Mouse (Mus musculus) stomach, embryonic 15.5 days (tissue): ENCODE data around the gene Scn8a. TPM values are rescaled to one million over a fixed set of nuclear protein-coding genes. Genes with fewer than 3 reads are reported as not detected.

Experiments
- ATAC-seq: fragments of 200-750 bp; cut with Nextera tagmentation; 2 replicates; pipeline ENCODE4 v1.8.0; 2017; ENCODE audit warnings: low read depth, moderate number of reproducible peaks, moderate TSS enrichment; ENCODE audit not compliant: insufficient read depth, low FRiP score
- H3K27ac ChIP-seq: fragments of 300-500 bp; sonication (generic); 2 replicates; pipeline ENCODE4 v1.5.1; 2015; ENCODE audit warnings: mild to moderate bottlenecking, inconsistent platforms
- H3K27me3 ChIP-seq: fragments of 300-500 bp; sonication (generic); replicated peaks from 2 replicates; pipeline ENCODE4 v1.6.1; 2015; ENCODE audit warnings: inconsistent platforms
- H3K36me3 ChIP-seq: fragments of 300-500 bp; sonication (generic); 2 replicates; pipeline ENCODE4 v1.6.1; 2015; ENCODE audit warnings: inconsistent platforms
- H3K4me1 ChIP-seq: fragments of 300-500 bp; sonication (generic); 2 replicates; pipeline ENCODE4 v1.6.1; 2015; ENCODE audit warnings: inconsistent platforms
- H3K4me2 ChIP-seq: fragments of 300-500 bp; sonication (generic); 2 replicates; pipeline ENCODE4 v1.6.1; 2015; ENCODE audit warnings: mild to moderate bottlenecking, inconsistent platforms
- H3K4me3 ChIP-seq: fragments of 300-500 bp; sonication (generic); replicated peaks from 2 replicates; pipeline ENCODE4 v1.5.1; 2015; ENCODE audit warnings: inconsistent platforms
- H3K9ac ChIP-seq: fragments of 300-500 bp; sonication (generic); 2 replicates; pipeline ENCODE4 v1.6.1; 2015; ENCODE audit warnings: inconsistent platforms
- H3K9me3 ChIP-seq: fragments of 300-500 bp; sonication (generic); 2 replicates; pipeline ENCODE4 v1.6.1; 2016; ENCODE audit warnings: inconsistent platforms
- WGBS: fragments of 180-500 bp; shearing (Covaris S2); methylation state at CpG from one replicate; pipeline ENCODE4 v1.1.7; 2015; 5-methylcytosine and 5-hydroxymethylcytosine counted together
- polyA plus RNA-seq: library from polyadenylated mRNA; unstranded; fragments of >200 nt; fragmentation: Nextera tagmentation; extraction: Ambion mirVana; gene quantifications from 2 replicates; pipeline ENCODE4 v1.2.1, GENCODE M21; 2015

Gene Scn8a
- polyA plus RNA-seq, 1 experiment from 2014 or later, result 2.2 TPM

DNA sequence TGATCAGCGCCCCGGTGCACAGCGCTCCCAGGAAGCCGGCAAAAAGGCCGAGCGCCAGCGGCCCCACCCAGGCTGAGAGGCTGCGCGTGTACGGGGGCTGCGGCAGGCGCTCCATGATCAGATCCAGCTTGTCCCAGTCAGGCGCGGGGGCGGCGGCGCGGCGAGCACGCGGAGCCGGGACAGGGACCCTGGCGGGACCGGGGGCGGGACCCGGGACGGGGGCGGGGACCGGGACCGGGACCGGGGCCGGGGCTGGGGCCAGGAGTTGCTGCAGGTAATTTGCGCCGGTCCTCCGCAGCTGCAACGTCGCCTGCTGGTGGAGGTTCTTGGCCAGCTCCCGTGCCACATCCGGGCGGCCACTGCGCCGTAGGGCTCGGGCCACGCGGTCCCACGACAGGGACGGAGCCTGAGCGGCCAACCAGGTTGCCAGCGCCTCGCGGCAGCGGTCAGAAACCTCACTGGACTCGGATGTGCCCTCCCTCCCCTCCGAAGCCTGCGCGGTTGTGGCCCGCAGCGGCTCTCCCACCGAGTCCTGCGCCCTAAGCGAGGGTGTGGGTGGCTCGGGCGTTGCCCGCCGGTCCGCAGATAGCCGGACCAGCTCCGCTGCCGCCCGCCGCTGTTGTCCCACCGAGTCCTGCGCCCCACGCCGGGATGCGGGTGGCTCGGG, 177.0 kb downstream of the Scn8a start:
- peak overlapping the region; percentile 40; the same call in 1 of the 2 replicates for H3K9ac ChIP-seq
- peaks cover 60% of the 10 kb centered on the region for H3K27me3 ChIP-seq
- peak overlapping the region; percentile 44 for H3K4me3 ChIP-seq
- no peak; the same call in 1 of the 2 replicates for ATAC-seq
- H3K27ac ChIP-seq, result no peak overlapping the region
- H3K4me1 ChIP-seq, result peaks cover 14% of the 10 kb centered on the region
- H3K9me3 ChIP-seq, result no peaks in the 10 kb centered on the region
- H3K36me3 ChIP-seq, result no peaks in the 10 kb centered on the region
- under 1% methylated on average over 64 of the region's 77 CpGs for WGBS
- H3K4me2 ChIP-seq, result peak overlapping the region; percentile 94

DNA sequence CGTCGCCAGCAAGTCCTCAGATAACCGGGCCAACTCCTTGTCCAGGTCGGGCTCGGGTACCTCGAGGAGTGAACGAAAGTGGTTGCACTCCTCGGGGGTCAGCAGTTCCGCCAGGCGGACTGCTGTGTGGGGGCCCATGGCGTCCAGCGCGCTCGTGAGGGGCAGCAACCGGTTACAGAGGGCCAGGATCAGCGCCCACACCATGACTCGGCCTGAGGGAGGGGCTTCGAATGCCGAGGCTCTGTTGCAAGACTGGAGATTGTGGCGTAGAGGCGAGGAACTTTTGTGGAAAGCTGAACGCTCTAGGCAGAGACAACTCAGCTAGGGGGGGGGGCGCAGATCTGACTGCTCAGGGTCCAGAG, 177.5 kb downstream of the Scn8a start, which contains the start of gene Gm47841:
Gene Gm47841 (minus strand): TSS at position 204 of the 362 bp plus-strand sequence.
- Histone ChIP-seq H3K36me3 (no peaks in the 10 kb centered on the region), H3K9ac (peak within 1 kb of the TSS; percentile 40; the same call in 1 of the 2 replicates), H3K27ac (no peak within 1 kb of the TSS), H3K4me3 (peak within 1 kb of the TSS; percentile 44), H3K4me2 (peak within 1 kb of the TSS; percentile 94), H3K4me1 (peaks cover 14% of the 10 kb centered on the region), H3K9me3 (no peaks in the 10 kb centered on the region), H3K27me3 (peaks cover 57% of the 10 kb centered on the region)
- 3% methylated on average over 23 of the region's 23 CpGs for WGBS
- ATAC-seq, result no peak

DNA sequence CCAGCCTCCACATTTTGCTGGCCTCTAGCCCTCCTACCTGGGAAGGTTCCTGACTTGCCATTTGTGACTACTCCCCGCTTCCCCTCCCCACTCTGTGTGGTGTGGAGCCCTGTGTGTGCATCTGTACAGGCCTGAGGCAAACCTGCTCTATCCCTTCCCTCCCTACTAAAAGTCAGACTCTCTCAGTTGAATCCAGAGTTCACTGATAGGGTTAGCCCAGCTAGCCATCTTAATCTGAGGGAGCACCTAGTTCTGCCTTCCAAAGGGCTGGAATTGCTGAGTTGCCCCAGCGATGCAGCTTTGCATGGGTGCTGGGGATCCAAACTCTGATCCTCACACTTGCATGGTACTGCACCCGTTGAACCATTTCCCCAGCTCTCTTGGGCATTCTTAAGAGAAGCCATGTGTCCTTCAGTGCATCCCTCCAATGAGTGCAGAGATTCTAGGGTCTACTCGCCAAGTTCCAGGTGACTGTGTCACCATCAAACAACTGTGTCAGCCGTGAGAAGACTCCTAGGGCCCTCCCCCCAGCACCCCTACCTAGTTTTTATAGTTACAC, 178.8 kb downstream of the Scn8a start:
- H3K36me3 ChIP-seq, result no peaks in the 10 kb centered on the region
- no peak overlapping the region for H3K9ac ChIP-seq
- H3K4me1 ChIP-seq, result peaks cover 19% of the 10 kb centered on the region
- 56% methylated on average over 5 of the region's 5 CpGs for WGBS
- no peak overlapping the region for H3K4me3 ChIP-seq
- no peaks in the 10 kb centered on the region for H3K9me3 ChIP-seq
- no peak overlapping the region for H3K27ac ChIP-seq
- H3K27me3 ChIP-seq, result peaks cover 66% of the 10 kb centered on the region
- H3K4me2 ChIP-seq, result no peak overlapping the region
- no peak for ATAC-seq

DNA sequence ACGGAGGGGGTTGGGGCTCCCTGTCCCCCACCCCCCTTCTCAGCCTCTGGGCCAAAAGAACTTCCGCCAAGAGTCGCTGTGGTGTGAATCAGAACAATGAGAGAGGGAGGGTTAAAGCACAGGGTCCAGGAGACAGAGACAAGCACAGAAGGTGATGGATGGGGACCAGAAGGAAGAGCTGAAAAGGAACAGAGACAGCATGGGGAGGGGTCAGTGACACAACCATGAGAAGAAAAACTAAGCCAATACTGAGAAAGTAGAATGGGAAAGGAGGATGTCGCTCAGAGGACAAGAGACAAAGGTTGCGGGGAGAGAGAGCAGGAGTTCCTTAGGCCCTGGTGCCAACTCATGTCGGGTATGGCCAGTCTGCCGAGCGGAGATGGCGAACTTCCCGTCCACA, 182.2 kb downstream of the Scn8a start:
- ATAC-seq, result no peak
- peaks cover 18% of the 10 kb centered on the region for H3K4me1 ChIP-seq
- H3K4me3 ChIP-seq, result no peak overlapping the region
- no peak overlapping the region for H3K4me2 ChIP-seq
- 66% methylated on average over 10 of the region's 10 CpGs for WGBS
- H3K9me3 ChIP-seq, result no peaks in the 10 kb centered on the region
- no peaks in the 10 kb centered on the region for H3K36me3 ChIP-seq
- H3K9ac ChIP-seq, result no peak overlapping the region
- peaks cover 54% of the 10 kb centered on the region for H3K27me3 ChIP-seq
- no peak overlapping the region for H3K27ac ChIP-seq

DNA sequence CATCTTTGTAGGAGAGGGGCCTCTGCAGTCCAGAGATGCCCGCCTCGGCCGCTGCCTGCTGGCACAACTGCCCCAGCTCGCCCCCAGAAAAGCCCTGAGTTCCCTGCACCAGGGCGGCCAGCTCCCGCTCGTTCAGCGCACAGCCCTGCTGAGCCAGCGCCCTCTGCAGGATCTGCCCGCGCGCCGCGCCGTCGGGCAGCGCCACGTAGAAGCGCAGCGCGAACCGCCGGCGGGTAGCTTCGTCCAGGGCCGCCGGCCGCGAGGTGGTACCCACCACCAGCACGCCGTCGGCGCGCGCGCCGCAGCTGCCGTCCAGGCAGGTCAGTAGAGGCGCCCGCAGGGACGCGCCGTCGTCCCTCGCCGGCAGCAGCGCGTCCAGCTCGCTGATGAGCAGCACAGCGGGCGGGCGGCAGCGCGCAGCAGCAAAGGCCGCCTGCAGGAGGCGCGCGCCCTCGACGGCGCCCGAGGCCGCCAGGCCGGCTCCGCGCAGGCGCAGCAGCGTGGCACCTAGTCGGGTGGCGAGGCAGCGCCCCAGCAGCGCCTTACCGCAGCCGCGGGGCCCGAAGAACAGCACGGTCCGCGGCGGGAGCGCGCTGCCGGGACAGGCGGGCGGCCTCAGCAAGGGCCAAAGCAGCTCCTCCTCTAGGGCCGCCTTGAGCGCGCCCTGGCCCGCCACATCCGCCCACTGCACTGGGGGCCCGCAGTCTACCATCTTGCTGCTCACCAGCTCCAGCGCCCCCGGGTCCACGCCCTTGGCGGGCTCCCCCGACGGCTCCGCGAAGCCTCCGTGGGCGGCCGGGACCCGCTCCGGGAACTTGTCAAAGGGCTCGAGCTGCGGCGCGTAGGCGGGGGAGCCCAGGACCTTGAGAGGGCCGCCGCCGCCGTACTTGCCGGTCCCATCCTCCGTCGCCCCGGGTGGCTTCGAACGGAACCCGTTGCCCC, 183.2 kb downstream of the Scn8a start:
- no peak for ATAC-seq
- no peak overlapping the region for H3K9ac ChIP-seq
- H3K27me3 ChIP-seq, result peaks cover 45% of the 10 kb centered on the region

DNA sequence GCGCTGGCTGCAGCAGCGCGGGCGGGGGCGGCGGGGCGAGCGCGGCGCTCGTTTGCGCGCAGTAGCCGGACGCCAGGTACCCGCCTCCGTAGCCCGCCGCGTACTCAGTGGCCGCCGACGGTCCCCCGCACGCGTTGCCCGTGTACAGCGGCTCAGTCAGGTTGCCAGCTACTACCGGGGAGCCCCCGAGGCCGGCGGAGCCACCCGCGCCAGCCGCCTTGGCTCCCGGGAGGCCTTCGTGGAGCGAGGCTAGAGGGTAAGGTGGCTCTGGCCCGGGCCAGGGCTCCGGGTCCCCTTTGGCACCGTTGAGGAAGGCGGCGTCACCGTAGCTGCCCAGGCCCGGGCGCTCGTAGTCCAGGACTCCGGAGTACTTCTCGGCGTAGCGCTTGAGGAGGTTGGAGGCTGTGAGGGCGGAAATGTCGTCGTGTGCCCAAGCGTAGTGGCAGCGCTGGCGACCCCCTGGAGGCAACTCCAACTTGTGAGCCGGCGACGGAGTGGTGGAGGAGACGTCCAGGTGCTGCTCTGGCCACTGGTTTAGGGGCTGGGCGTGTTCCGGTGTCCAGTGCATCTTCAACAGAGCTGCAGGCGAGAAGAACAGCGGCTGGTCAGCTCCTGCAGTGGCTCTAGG, 184.3 kb downstream of the Scn8a start:
- Histone ChIP-seq H3K9me3 (no peaks in the 10 kb centered on the region), H3K27ac (no peak overlapping the region), H3K4me3 (peak overlapping the region; percentile 38), H3K4me1 (peaks cover 13% of the 10 kb centered on the region), H3K27me3 (peaks cover 34% of the 10 kb centered on the region), H3K36me3 (no peaks in the 10 kb centered on the region), H3K4me2 (peak overlapping the region; percentile 77), H3K9ac (no peak overlapping the region)
- 30% methylated on average over 49 of the region's 65 CpGs for WGBS
- no peak for ATAC-seq

More for the DNA sequence above, 183.2 kb downstream of the Scn8a start:
- 23% methylated on average over 119 of the region's 120 CpGs for WGBS
- peak overlapping the region; percentile 38 for H3K4me3 ChIP-seq
- H3K4me2 ChIP-seq, result peak overlapping the region; percentile 77
- peaks cover 13% of the 10 kb centered on the region for H3K4me1 ChIP-seq
- no peaks in the 10 kb centered on the region for H3K9me3 ChIP-seq
- no peaks in the 10 kb centered on the region for H3K36me3 ChIP-seq
- no peak overlapping the region for H3K27ac ChIP-seq

DNA sequence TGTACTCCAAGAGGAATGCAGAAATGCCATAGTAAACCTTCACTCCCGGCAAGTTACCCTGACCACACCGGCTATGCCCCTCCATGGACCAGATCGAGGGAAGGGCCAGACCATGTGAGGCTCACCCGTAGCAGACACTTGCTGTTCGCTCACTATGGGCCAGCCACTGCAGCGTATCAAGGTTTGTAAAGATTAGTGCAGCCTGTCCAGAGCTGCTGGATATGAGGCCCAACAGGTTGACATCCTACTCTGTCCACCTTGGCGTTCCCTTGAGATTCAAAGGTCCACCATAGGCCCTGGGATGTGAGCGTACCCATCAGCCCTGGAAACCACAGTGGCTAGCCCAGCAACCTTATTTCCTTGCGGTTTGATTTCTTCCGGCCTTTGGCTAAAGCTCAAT, 184.9 kb downstream of the Scn8a start:
- 89% methylated on average over 10 of the region's 10 CpGs for WGBS
- no peak overlapping the region for H3K9ac ChIP-seq
- no peak overlapping the region for H3K27ac ChIP-seq
- no peak overlapping the region for H3K4me2 ChIP-seq
- no peak for ATAC-seq
- H3K27me3 ChIP-seq, result peaks cover 32% of the 10 kb centered on the region
- H3K4me1 ChIP-seq, result peaks cover 13% of the 10 kb centered on the region
- no peaks in the 10 kb centered on the region for H3K9me3 ChIP-seq
- no peaks in the 10 kb centered on the region for H3K36me3 ChIP-seq
- no peak overlapping the region for H3K4me3 ChIP-seq

DNA sequence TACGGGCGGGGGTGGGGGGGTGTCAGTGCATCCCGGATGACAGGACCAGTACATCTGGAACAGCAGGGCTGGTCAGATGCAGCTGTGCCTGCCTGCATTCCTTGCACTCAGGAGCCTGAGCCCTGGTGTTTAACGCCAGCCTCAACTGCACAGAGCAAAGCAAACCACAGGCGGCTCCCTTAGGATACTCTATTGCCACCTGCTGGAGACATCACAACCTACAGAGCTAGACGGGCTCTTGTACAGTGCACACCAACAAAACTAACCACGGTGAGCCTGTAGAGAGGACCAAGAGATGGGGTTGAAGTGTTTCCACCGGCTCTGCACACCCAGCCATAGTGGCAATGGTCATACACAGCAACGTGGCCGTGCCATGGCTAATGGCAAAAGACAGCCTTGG, 186.6 kb downstream of the Scn8a start:
- Histone ChIP-seq H3K9ac (no peak overlapping the region), H3K4me1 (peaks cover 17% of the 10 kb centered on the region), H3K36me3 (no peaks in the 10 kb centered on the region), H3K27me3 (peaks cover 32% of the 10 kb centered on the region), H3K4me3 (no peak overlapping the region), H3K9me3 (no peaks in the 10 kb centered on the region), H3K27ac (no peak overlapping the region), H3K4me2 (no peak overlapping the region)
- WGBS, result 48% methylated on average over 10 of the region's 10 CpGs
- peak; percentile 74 for ATAC-seq

DNA sequence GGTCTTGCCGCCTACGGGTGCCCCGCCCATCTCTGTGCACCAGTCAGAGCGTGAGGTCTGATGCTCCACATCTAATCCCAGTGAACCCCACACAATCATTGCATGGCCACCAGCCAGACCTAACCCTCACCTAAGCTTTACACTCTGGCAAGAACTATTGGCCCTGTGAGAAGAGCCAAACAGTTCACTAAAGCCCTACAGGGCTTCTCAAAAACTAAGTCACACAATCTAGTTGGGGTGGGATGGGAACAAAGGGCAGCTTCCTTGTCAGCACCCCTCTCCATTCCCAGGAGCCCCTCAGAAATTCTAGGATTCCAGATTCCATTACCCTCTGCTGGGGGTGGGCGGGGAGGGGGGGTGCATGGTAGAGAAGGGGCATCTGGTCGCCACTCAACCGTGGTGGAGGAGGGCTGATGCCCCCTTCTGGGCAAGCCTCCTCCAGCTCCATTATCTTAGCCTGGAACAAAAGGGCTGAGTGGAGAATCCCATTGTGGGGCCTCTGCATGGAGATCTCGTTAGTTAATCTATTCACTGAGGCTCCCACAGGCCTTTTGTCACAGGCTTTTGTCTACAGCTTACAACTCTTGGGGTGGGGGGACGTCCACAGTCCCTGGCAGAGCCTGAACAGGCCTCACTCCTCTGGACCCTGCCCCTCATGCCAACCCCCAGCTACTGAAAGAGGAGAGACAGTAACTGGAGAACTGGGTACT, 190.1 kb downstream of the Scn8a start:
- ATAC-seq, result no peak
- no peaks in the 10 kb centered on the region for H3K9me3 ChIP-seq
- no peak overlapping the region for H3K9ac ChIP-seq
- peaks cover 6% of the 10 kb centered on the region; the same call in 1 of the 2 replicates for H3K27me3 ChIP-seq
- no peak overlapping the region for H3K4me3 ChIP-seq
- no peak overlapping the region for H3K27ac ChIP-seq
- no peaks in the 10 kb centered on the region for H3K36me3 ChIP-seq
- peaks cover 11% of the 10 kb centered on the region; the same call in 1 of the 2 replicates for H3K4me1 ChIP-seq
- WGBS, result 56% methylated on average over 9 of the region's 9 CpGs
- no peak overlapping the region for H3K4me2 ChIP-seq

DNA sequence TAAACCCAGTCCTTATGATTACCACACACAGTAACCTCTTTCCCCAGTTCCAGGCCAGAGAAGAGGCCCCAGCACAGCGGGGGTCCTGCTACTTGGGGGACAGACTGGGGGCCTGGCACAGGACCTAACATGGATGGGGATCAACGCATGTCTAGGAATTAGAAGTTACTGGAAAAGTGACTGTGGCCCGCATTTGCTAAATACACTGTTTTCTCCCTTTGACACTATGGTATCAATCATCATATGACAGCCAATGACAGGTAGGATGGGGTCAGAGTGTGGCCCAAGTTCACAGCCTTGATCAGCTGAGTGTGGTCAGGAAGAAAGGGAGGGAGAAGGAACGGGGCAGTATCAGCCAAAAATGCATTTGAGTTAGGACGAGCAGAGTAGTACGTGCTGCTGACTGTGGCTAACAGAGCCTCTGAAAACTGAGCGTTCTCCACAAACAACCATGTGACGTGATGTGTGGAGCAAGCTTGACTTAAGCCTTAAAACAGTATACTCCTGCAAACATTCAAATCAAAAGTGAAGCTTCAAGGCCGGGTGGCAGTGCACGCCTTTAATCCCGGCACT, 190.7 kb downstream of the Scn8a start:
- 67% methylated on average over 11 of the region's 11 CpGs for WGBS
- Histone ChIP-seq H3K36me3 (no peaks in the 10 kb centered on the region), H3K4me1 (peaks cover 15% of the 10 kb centered on the region), H3K27me3 (peaks cover 5% of the 10 kb centered on the region; the same call in 1 of the 2 replicates), H3K4me3 (no peak overlapping the region), H3K9me3 (no peaks in the 10 kb centered on the region), H3K9ac (no peak overlapping the region), H3K27ac (no peak overlapping the region), H3K4me2 (no peak overlapping the region)
- ATAC-seq, result no peak

DNA sequence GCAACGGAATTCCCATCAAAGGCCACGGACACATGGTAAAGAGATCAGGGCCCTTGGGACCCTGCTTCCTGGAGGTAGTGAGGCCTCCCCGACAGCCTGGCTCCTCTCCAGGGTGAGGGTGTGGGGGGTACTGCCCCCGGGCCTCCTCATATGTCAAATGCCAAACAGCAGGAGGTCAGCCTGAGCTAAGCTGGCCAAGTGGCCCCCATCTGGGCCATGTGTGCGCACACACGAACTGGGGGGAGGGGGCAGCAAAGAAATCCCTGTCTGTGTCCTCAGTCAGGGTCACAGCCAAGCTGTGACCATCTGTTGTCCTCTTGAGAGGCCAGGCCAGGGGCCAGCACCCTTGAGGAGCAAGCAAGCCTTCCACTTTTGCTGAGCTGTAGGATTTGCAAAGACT, 195.4 kb downstream of the Scn8a start:
- no peak overlapping the region for H3K9ac ChIP-seq
- no peaks in the 10 kb centered on the region for H3K27me3 ChIP-seq
- peaks cover 57% of the 10 kb centered on the region for H3K4me1 ChIP-seq
- H3K9me3 ChIP-seq, result no peaks in the 10 kb centered on the region
- 50% methylated on average over 6 of the region's 6 CpGs for WGBS
- ATAC-seq, result no peak
- no peak overlapping the region for H3K27ac ChIP-seq
- H3K4me2 ChIP-seq, result no peak overlapping the region
- no peaks in the 10 kb centered on the region for H3K36me3 ChIP-seq
- H3K4me3 ChIP-seq, result no peak overlapping the region
